Mouse (Mus musculus) heart, adult 11 months (tissue): ENCODE results near the gene Prune1.

Experiments used
- DNase-seq: peaks from one replicate; pipeline ENCODE4 v3.0.0; 2022

Prune1 gene

DNA sequence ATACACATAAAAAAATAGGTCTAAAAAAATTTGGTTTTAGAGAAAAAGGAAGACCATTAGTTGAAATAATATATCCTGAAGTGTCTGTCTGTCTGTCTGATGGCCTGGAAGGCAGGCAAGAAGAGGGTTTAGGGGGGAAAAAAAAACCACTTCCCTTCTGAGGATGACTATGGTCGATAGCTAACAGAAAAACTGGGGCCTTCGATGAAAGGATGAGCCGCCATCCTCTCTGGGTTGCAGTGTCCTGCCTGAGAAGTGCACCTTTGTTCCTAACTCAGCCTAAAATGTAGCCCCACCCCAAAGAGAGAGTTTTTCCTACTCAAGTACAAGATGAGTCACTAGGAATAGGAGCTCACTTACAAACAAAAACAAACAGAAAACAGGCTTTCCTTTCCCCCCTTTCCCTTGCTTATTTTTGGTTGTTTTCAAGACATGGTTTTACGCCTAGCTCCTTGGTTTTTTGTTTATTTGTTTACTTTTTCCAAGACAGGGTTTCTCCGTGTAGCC is 5.4 kb downstream of the Prune1 start:
- DNase-seq, result no peak

DNA sequence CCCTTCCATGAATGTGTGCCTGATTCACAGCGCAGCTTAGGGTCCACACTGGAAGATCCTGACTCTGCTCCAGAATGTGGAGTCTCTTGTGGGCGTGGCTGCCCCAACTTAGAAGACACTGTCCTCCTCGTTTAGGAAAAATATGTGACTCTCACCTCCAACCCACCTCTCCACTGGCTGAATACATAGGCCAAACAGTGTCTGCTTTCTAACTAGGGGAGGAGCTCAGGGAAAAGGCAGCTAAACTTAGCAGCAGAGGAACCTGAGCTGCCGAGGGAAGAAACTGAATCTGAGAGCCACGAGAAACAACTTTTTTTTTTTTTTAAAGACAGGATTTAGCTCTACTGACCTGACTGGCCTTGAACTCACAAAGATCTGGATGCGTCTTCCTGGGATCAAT is 6.7 kb downstream of the Prune1 start:
- DNase-seq, result no peak

DNA sequence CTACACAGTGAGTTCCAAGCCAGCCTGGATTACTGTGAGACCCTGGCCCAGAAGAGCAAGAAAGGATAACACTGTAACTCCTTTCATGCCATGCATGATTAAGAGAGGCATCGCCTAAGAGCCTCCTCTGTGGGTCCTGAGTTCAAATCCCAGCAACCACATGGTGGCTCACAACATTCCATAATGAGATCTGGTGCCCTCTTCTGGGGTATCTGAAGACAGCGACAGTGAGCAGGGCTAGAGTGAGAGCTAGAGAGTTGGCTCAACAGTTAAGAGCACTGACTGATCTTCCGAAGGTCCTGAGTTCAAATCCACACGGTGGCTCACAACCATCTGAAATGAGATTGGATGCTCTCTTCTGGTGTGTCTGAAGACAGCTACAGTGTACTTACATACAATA is 7.4 kb downstream of the Prune1 start:
- DNase-seq, result no peak

DNA sequence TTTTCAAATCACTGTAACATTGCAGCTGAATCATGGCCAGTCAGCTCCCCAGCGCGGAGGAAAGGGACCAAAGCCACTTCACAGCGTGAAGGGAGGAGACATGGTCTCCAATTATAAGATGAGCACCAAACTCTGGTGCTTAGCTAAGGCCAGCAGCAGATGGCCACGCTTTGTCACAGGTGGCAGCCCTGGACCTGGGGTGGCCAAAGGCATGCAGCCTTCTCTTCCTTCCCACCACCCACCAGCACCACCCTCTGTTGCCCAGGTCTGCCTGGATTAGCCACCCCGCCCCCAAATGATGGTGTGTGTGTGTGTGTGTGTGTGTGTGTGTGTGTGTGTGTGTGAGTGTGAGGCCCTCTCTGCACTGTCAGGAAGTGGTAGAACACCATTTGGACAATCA is 8.4 kb downstream of the Prune1 start:
- DNase-seq, result no peak

DNA sequence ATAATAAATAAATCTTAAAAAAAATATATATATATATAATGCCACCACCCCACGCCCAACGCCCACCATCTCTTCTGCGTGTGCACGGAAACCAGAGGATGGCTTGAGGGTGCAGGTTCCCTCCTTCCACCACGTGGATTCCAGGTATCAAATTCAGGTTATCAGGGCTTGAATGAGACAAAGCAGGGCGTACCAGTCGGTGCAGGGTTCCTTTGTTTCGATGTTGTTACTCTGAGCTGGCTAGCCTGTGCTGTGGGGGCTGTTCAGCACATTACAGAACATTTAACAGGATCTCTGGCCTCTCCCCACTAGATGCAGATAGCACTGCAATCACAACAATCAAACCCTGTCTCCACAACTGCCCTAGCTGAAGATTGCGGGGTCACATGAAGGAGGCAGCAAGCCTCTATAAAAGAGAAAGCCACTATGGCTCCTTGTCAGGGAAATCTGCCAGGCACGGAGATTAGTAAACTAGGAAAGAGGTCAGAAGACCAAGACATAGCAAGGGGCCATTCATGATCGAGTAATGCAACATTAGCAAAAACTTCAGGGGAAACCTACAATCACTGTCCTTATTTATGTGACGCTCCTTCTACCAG is 11.0 kb downstream of the Prune1 start:
- DNase-seq, result no peak

DNA sequence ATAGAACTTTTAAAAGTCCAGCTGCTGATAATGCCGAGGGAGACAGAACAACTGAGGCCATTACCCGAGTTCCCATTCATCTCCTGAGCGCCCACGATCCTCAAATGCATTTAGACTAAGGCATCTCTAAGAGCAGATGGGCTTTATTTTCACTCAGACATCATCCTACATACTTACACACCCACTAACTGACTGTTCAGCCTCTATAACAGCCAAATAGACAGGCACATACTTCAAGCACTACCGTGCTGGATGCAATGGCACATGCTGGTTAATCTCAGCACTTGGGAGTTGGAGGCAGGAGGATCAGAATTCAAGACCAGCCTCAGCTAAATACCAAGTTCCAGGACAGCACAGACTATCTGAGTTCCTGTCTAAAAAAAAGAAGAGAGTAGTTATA is 12.1 kb downstream of the Prune1 start:
- DNase-seq, result no peak

DNA sequence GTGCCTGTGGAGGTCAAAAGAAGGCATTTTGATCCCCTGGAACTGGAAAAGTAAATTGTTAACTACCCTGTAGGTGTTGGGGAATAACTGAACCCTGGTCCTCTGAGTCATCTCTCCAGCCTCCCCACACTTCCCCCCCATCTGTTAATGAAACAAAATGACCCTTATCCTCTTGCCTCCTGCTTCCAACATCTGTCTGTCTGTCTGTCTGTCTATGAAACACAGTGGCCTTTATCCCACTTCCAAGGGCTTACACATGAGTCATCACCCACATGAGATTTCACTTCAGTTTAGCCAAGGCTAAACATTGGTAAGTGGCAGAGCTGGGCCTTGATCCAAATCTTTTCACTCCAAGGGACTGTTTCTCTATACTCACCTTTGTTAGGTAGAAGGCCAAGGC is 14.0 kb downstream of the Prune1 start:
- DNase-seq, result no peak

DNA sequence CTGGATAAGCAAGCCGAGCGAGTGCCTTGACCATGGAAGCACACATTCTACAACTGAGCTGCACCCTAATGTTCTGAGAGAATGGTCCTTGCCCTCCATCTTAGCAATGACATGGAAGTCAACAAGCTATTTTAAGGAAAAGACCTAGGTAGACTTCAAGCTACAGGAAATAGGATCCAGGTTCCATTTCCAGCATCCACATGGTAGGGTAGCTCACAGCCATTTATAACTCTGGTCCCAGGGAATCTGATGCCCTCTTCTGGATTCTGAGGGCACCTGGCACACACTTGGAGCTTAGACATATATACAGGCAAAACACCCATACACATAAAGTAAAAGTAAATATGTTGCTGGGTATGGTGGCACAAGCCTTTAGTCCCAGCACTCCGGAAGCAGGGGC is 15.8 kb downstream of the Prune1 start:
- DNase-seq, result no peak

DNA sequence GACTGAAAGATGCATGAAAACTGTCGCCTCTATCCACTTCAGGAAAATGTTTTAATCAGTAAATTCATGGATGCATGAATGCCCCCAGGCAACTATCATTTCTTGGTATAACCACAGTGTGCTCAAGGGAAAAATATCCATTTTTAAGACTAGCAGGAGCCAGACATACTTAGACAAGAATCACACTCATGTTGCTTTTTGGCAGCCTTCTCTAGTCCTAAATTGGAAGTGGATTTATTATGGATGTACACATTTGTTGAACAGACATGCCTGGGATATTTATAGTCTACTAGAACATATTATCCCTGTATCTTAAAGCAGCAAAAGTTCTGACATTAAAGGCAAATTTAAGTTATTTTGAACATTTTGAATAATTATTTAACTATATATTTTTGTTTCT is 17.2 kb downstream of the Prune1 start:
- DNase-seq, result no peak

DNA sequence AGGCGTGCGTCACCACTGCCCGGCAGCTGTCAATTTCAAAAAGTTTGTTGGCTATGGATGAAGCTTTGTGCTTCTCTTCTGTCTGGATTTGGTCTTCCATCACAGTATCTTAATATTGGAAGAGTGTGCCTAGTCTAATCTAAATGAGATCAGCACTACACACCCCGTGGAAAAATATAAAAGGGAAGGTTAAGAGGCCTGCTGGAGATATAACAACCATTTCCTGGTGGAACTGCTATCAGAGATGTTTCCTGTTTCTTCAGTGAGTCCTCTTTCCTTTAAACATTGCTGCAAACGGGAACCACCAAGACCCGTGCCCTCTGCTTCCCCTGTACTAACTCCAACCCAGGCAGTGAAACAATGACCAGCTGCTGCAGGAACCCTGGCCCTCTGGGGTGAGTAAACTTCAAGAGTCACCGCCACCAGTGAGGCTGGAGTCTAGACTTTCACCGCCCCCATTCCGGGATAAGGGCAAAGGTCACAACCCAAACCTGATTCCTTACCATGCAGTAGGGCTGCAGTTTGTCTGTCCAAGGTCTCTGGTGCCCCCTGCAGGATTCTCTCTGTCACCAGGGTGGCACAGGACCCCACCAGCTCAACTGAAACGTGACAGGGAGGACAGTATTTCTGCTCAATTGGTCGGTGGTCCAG is 18.7 kb downstream of the Prune1 start:
- DNase-seq, result peak; percentile 97

DNA sequence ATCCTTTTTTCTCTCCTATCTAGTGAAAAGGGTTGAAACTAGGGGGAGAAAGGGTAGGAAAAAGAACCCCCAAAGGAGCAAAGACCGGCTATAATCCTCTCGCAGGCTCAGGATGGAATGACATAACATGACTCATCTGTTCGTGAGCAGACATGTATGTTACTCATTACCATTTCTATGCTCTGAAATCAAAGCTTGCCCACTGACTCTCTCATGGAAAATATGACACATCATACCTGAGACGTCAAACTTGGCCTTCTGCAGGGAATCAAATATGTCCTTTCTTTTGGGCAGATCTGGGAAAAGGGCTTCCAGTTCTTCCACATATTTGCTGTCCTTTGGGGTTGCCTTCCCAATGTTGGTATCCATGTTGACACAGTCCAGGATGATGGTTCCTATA is 19.9 kb downstream of the Prune1 start:
- no peak for DNase-seq

DNA sequence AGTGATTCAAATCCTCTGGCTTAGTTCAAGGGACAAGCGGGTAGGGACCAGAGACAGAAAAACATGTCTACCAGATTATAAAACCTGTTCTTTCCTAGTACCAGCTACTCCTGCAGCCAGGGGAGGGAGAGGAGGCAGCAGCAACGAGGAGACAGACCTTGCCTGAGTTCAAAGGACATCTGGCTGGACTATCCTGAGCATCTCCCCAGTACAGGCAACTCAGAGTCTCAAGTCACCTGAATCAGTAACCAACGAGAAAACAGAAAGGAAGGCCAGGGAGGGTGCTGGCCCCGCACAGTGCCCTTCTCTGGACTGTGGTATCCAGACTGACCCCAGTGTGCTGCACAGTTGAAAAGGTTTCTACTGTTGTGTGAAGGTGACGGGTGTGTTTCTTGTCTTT is 24.9 kb downstream of the Prune1 start:
- no peak for DNase-seq

DNA sequence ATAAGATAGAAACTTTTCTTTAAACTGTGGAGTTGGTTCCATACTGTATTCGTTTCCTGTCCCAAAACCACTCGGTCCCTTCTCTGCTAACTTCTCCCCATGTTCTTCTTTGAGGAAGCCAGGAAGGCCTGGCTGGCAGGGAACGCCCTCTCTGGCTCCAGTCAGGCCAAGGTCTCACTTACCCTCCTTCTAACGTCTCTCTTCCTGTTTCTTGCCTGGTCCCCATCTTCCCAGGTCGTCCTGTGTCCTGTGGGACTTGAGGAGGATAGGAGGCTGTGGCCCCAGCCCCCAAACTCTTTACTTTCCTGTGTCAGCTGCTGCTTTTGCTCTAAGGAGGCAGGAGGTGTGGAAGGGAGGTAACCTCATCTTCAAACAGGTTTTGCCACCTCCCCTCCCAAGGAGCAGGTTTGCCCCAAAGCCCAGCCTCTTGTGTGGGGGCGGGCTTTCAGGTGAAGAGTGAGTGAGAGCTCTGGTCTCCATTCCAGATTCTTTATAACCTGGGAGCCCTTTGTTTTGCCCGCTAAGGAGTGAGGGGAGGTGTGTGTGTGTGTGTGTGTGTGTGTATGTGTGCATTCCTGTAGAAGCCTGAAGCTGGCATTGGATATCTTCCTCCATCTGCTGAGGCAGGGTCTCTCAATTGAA is 31.0 kb downstream of the Prune1 start, which contains the start of gene Bnipl:
Gene Bnipl (minus strand): TSS at position 411 of the 642 bp plus-strand sequence.
- DNase-seq, result peak; percentile 81

DNA sequence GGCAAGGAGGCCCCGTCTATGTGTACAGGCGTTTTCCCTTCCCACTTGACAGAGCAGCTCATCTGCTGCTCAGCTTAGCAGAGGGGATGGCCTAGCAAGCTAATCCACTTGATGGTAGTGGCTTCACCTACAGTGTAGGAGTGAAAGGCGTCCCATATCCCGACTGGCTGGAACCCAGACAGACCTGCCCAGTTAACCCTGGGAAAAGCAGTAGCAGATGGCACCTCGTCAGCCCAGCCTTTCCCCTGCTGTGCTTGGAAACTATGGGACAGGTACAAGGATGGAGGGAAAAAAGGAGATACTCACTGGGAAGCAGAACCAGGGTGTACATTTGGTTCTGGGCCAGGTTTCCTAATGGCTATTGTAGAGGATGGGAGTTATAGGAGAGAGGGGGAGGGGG is 31.5 kb downstream of the Prune1 start:
- peak; percentile 82 for DNase-seq

DNA sequence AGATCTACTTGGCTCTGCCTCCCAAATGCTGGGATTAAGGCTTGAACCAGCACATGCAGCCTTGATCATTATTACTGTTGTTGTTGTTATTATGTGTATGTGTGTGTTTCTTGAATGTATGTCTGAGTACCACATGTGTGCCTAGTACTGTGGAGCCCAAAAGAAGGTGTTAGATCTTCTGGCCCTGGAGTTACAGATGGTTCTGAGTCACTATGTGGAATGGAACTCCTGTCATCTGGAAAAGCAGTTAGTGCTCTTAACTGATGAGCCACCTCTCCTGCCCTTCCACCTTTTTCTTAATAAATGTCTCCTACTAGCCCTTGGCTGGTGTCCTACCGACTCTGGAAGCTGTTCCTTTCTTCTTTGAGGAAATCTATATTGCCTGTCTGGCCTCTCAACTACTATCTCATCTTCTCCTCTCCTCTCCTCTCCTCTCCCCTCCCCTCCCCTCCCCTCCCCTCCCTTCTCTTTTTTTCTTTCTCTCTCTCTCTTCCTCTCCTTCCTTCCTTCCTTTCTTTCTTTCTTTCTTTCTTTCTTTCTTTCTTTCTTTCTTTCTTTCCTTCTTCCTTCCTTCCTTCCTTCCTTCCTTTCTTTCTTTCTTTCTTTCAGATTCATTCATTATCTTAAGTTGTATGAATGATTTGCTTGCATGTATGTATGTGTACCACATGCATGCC is 34.1 kb downstream of the Prune1 start:
- peak; percentile 82 for DNase-seq

DNA sequence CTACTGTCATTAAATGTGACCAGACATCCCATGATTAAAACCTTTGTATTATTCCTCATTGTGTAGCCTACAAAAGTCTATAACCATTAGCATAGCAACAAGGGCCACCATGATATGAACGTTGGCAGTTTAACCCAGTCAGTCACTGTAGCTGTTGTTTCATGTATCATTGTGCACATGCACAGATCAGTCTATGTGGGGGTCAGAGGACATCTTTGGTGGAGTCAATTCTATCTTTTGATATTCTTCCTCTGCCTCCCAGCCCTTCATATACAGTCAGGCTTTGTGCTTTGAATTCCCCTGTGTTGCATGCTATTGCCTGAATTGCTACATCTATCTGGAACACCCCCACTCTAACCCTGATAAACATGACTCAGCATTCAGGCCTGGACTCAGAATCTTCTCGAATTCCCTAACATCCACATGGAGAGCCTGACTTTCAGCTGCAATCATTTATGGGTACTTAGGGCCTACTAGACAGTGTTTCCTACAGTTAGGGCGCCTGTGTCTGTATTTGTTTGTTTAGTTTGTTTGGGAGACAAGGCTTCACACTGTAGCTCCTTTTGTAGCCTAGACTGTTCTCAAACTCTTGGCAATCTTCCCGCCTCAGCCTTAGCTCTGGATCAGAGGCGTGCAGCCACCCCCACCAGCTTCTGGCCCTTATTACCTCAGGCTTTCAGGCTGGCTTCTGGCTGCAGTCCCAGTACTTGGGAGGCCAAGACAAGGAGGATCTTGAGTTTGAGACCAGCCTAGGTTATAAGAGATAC is 35.2 kb downstream of the Prune1 start:
- peak; percentile 91 for DNase-seq

DNA sequence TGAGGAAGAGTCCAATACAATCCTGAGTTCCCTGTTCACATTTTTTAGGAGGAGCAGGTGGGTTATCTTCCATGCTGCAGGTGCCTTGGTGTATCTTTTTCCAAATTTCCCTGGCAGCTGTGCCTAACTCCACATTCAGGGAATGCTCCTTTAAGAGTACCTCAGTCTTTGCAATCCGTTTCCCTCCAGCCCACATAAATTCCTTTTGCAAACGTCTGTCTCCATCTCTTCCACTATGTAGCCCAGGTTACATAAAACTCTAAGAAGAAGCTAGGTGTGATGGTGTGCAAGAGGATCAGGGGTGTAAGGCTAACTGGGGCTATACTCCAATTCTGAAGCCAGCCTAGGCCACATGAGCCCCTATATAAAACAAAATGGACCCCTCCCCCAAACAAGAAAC is 38.8 kb downstream of the Prune1 start:
- no peak for DNase-seq

DNA sequence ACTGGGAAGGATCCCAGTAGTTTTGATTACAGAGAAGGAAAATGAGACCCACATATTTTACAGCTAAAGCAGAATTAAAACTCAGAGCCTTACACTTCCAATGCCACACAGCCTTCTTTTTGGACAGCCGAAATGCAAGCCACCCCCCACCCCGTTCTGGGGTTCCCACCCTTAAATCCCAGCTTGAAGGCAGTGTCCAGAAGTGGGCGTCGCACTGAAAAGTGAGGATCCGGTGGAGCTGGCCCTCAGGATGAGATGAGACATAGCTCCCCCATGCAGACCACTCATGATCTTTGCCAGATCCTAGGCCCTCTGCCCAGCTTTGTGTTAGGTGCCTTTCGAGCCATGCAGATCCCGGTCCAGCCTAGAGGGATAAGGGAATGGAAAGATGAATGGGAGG is 40.4 kb downstream of the Prune1 start, which contains the start of gene Gm128:
Gene Gm128 (minus strand): TSS at position 101 of the 400 bp plus-strand sequence.
- DNase-seq, result peak; percentile 87

DNA sequence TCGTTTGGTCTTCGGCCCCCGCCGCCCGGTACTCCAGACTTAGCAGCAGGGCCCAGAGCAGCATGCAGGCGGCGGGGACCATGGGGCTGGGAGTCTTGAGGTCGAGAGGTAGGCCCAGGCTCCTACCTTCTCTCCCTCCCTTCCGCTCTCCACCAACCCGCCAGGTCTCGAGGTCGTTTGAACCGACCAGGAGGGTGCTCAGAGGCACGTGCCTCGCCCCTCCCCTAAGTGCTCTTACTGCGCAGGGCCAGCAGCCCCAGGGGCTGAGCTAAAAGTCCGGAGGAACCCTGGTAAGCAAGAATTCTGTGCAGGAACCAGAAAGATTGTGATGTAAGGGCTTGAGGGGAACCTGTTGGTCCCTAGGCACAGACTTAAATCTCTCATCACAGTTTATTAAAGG is 41.0 kb downstream of the Prune1 start:
- DNase-seq, result peak; percentile 83

DNA sequence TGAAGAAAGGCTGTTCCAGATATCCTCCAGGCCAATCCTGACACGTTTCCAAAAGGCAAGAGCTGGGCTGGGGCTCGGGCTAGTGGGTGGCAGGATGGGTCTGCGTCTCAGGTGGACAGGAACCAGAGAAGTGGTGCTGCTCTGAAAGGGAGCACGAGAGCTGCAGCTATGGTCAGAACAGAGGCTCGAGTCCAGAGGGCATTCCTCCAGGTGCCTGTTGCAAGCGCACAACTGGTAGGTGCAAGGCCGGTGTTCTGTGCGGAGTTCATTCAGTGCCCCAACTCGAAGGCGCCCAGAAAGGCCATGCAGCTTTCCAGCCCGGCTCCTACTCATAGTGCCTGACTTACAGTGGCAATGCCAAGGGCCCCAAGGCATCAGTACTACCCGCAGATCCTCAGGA is 41.9 kb downstream of the Prune1 start:
- DNase-seq, result no peak

DNA sequence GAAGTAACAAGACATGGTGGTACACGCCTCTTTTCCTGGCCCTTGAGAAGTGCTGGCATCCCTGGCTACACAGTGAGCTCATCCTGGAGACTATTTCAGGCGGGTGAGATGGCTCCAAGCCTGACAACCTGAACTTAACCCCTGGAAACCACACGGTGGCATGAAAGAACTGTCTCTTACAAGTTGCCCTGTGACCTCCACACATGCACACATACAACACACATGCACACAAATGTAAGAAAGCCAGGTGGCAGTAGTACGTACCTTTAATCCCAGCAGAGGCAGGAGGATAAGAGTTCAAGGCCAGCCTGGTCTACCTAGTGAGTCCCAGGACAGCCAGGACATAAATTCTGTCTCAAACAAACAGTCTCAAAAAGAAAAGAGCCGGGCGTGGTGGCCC is 42.9 kb downstream of the Prune1 start:
- peak; percentile 87 for DNase-seq

DNA sequence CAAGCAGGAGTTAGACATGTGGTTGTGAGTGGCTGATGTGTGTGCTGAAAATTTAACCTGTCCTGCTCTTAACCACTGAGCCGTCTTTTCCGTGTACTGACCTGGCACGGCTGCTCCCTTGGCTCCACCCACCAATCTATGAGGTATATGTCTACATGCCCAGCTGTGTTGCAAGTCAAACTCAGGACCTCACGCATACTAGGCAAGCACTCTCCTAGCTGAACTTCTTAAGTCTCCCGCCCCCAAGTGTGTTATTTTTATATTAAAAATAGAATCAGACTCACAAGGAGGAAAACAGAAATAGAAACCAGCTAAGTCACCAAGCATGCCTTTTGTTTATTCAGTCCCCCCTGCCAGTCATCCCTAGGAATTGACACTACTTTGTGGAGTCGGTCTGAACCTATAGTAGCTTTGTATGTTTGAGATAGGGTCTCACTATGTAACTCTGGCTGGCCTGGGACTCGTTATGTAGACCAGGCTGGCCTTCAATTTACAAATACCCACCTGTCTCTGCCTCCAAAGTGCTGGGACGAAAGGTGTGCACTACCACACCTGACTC is 44.3 kb downstream of the Prune1 start:
- peak; percentile 88 for DNase-seq
